Mouse (Mus musculus) CD4-positive, CD25-positive, alpha-beta regulatory T cell, adult 2 months (primary cell): ENCODE measurements at regions not wholly inside any gene's neighbourhood (a gene's known extent, or its start where the extent isn't known, plus 50 kb on each side); places are given as distances from the start of the nearest gene placed in this dataset.
"Not testable (repeated sequence)": the region's sequence is repeated elsewhere in the genome, so short reads cannot be mapped to it uniquely, and the experiment has no call there.

Experiments
- DNase-seq: peaks from one replicate; pipeline ENCODE4 v3.0.0-alpha.2; 2012; ENCODE audit warnings: low read depth, low spot score

GRCm38 (mm10) chr13:16487292-16487691, 475.6 kb downstream of the Inhba start:
- DNase-seq: no peak

GRCm38 (mm10) chr13:16490680-16491079, 479.0 kb downstream of the Inhba start:
- DNase-seq: not testable (repeated sequence)

- DNase-seq: no peak
Observed at GRCm38 (mm10) chr13:16498052-16498451, 486.4 kb downstream of the Inhba start.

- no peak for DNase-seq
Observed at GRCm38 (mm10) chr13:16512876-16513275, 501.2 kb downstream of the Inhba start.

- no peak for DNase-seq
Observed at GRCm38 (mm10) chr13:16515195-16515594, 503.5 kb downstream of the Inhba start.

GRCm38 (mm10) chr13:16529036-16529435, 517.4 kb downstream of the Inhba start:
- no peak for DNase-seq

- no peak for DNase-seq
Observed at GRCm38 (mm10) chr13:16543771-16544170, 532.1 kb downstream of the Inhba start.

GRCm38 (mm10) chr13:16550060-16550459, 538.4 kb downstream of the Inhba start:
- no peak for DNase-seq

GRCm38 (mm10) chr13:16564988-16565387, 553.3 kb downstream of the Inhba start:
- DNase-seq: no peak

- DNase-seq: no peak
Observed at GRCm38 (mm10) chr13:16574069-16574468, 562.4 kb downstream of the Inhba start.

- no peak for DNase-seq
Observed at GRCm38 (mm10) chr13:16586286-16586685, 574.6 kb downstream of the Inhba start.

GRCm38 (mm10) chr13:16619755-16620154, 608.1 kb downstream of the Inhba start:
- DNase-seq: no peak

- DNase-seq: no peak
Observed at GRCm38 (mm10) chr13:16626584-16626983, 614.9 kb downstream of the Inhba start.

GRCm38 (mm10) chr13:16633445-16634092, 621.9 kb downstream of the Inhba start:
- no peak for DNase-seq

GRCm38 (mm10) chr13:16636251-16636650, 624.6 kb downstream of the Inhba start:
- DNase-seq: no peak

- DNase-seq: no peak
Observed at GRCm38 (mm10) chr13:16641611-16642449, 630.2 kb downstream of the Inhba start.

GRCm38 (mm10) chr13:16642450-16642994, 630.9 kb downstream of the Inhba start:
- peak; percentile 17 for DNase-seq

GRCm38 (mm10) chr13:16645311-16645710, 633.7 kb downstream of the Inhba start:
- DNase-seq: no peak

- DNase-seq: no peak
Observed at GRCm38 (mm10) chr13:16646056-16646455, 634.4 kb downstream of the Inhba start.

- no peak for DNase-seq
Observed at GRCm38 (mm10) chr13:16646649-16647048, 635.0 kb downstream of the Inhba start.

GRCm38 (mm10) chr13:16656110-16656509, 644.5 kb downstream of the Inhba start:
- no peak for DNase-seq

- DNase-seq: no peak
Observed at GRCm38 (mm10) chr13:16659894-16660293, 648.2 kb downstream of the Inhba start.

GRCm38 (mm10) chr13:16668652-16669051, 657.0 kb downstream of the Inhba start:
- DNase-seq: no peak
